Mouse (Mus musculus) gastrocnemius, postnatal 25 days (tissue): ENCODE data around the gene Fbxo5. TPM values are rescaled to one million over a fixed set of nuclear protein-coding genes. Genes with fewer than 3 reads are reported as not detected.

ENCODE experiments used
- total RNA-seq, 2 experiments: library from RNA; stranded (reverse); gene quantifications; 1 replicate in 1 of 2; 2 replicates in 1 of 2; pipeline ENCODE4 v1.2.3; 2021

The Fbxo5 gene
- total RNA-seq, 2 experiments from 2014 or later: 0.59 to 0.64 TPM

Other genes with a start within 250 kb of the Fbxo5 start
- 1 to 10 TPM; 4.2 to 5.7 TPM for gene Myct1, start 211.8 kb downstream of the Fbxo5 start, total RNA-seq
- not detected for gene Vip, start 166.4 kb downstream of the Fbxo5 start, total RNA-seq
- 1 to 10 TPM; 5.6 to 7.3 TPM for gene Mtrf1l, start 18.3 kb upstream of the Fbxo5 start, total RNA-seq
- gene Rgs17, start 116.8 kb upstream of the Fbxo5 start, total RNA-seq: under 1 TPM; 0.05 to 0.28 TPM